Mouse (Mus musculus) CD4-positive, CD25-positive, alpha-beta regulatory T cell, adult 2 months (primary cell): Measurements from ENCODE around the gene Wnt9b.

Experiments
- DNase-seq: peaks from one replicate; pipeline ENCODE4 v3.0.0-alpha.2; 2012; ENCODE audit warnings: low read depth, low spot score

The Wnt9b gene

DNA sequence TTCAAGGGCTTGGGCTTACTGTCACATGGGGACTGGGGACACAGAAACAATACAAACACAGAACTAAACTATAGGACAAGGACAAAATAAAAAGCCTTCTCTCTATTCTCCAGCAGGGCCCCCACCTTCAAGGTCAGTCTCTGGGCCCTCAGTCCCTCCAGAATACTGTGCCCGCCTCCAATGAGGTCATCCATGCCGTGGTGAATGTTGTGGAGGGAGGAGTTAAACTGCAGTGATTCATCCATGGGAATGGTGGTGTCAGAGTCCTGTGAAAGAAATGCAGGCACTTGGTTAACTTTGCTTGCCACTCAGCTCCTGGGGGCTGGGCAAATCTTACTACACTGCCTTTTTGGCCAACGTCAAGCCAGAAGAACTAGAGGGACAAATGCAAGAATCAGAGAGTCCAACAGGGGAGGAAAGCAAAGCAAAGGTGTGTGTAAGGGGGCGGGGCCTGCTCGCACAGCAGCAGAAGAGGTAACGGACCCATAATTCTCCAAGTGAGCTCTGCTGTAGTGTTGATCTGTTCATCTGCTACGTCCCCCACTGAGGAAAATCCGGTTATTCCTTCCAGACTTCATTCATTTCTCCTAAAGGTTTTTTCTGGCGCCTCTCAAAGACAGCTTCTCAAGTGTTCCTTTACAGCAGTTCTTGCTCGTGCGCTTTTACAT lies 65.8 kb downstream of the Wnt9b start:
- DNase-seq = no peak
